Mouse (Mus musculus): Measurements from ENCODE around the gene Efcc1.

GRCm38 (mm10) chr6:87736923-87737322 is 6.3 kb downstream of the Efcc1 start:
- TF ChIP-seq TAL1 (IDR thresholded peaks at IDR 0.05; ENCODE audit: low read length) (no peak), GATA1 (IDR thresholded peaks at IDR 0.05; ENCODE audit: low read length) (no peak)

Data from erythroblast, embryonic 14.5 days (primary cell).